Mouse (Mus musculus): Measurements from ENCODE around the gene Fosl1. TPM values are rescaled to one million over a fixed set of nuclear protein-coding genes. Genes with fewer than 3 reads are reported as not detected.
A peak's percentile ranks its signal among the peaks of the same experiment; 100 is the strongest.

The Fosl1 gene
- polyA plus RNA-seq, 1 experiment from 2014 or later = not detected

DNA sequence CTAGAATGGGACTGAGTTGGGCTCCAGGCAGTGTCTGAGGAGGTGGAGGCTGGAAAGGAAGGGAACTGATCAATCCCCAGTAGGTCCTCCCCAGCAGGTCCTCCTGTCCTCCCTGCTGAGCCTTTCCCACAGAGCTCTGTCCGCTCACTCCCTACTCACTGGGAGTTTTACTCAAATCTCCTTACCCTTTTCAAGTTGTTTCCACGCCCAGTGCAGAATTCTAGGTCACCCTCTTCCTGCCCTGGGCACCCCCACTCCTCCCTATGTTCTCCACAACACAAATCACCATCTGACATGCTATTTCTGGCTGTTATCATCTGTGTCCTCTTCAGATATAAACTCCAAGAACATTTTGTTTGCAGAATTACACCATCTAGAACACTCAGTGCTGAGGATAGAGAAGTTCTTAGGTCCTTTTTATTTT, 32.8 kb upstream of the Fosl1 start:
- Histone ChIP-seq H3K9ac (no peak overlapping the region), H3K36me3 (peaks cover 9% of the 10 kb centered on the region; the same call in 1 of the 2 replicates), H3K27ac (no peak overlapping the region), H3K9me3 (replicated peaks) (no peaks in the 10 kb centered on the region), H3K27me3 (replicated peaks) (no peaks in the 10 kb centered on the region), H3K4me2 (no peak overlapping the region), H3K4me3 (no peak overlapping the region), H3K4me1 (peaks cover 8% of the 10 kb centered on the region; the same call in 1 of the 2 replicates)
- ATAC-seq = no peak
- 56% methylated on average over 2 of the region's 2 CpGs for WGBS (ENCODE audit: insufficient replicate concordance)

- peaks cover 27% of the 10 kb centered on the region for H3K4me1 ChIP-seq
- ATAC-seq = no peak
- no peaks in the 10 kb centered on the region for H3K9me3 ChIP-seq (replicated peaks)
- H3K27ac ChIP-seq = no peak overlapping the region
- no peak overlapping the region for H3K4me3 ChIP-seq
- H3K9ac ChIP-seq = no peak overlapping the region
- peaks cover 45% of the 10 kb centered on the region for H3K36me3 ChIP-seq
- H3K27me3 ChIP-seq (replicated peaks) = no peaks in the 10 kb centered on the region
- WGBS (ENCODE audit: insufficient replicate concordance) = 76% methylated on average over 8 of the region's 8 CpGs
- no peak overlapping the region for H3K4me2 ChIP-seq
Observed at GRCm38 (mm10) chr19:5418750-5419466, 28.4 kb upstream of the Fosl1 start.

DNA sequence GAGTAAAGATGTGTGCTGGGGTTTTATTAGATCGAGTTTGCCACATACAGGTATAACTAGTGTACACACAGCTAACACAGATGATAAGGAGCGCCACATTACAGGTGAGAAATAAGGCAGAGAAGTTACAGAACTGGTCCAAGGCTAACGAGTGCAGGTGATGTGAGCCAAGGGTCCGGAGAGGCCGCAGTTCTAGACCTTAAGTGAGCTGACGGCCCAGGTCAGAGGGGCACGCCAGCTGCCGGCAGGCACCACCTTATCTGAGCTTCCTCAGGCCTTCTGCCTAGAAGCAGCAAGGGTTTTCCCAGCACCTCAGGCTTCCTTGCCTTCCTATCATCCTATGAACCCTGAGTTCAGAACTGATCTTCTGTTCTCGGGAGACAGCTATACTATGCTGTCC, 27.7 kb upstream of the Fosl1 start:
- Histone ChIP-seq H3K27ac (no peak overlapping the region), H3K9ac (no peak overlapping the region), H3K9me3 (replicated peaks) (no peaks in the 10 kb centered on the region), H3K4me3 (no peak overlapping the region), H3K36me3 (peaks cover 45% of the 10 kb centered on the region), H3K4me2 (no peak overlapping the region), H3K4me1 (peaks cover 26% of the 10 kb centered on the region), H3K27me3 (replicated peaks) (no peaks in the 10 kb centered on the region)
- 67% methylated on average over 9 of the region's 9 CpGs for WGBS (ENCODE audit: insufficient replicate concordance)
- ATAC-seq = no peak

DNA sequence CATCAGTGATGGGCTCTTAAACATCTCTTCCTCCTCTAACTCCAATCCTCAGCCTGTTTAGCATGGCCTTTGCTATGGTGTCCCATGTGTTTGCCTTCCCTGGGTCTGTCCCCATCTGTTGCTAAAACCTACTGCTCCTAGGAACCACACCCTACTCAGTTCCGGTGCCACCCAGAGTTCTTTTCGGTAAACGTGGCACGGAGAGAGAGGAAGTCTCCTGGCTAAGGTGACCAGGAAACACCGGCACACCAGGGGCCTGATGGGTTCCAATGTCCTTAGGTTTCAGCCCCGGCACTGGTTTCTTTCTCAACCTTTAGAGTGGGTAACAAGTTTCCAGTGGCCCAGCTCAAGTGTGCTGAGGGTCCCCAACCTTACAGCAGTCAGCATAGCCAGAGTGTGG, 26.8 kb upstream of the Fosl1 start:
- H3K36me3 ChIP-seq = peaks cover 45% of the 10 kb centered on the region
- no peak overlapping the region for H3K4me3 ChIP-seq
- WGBS (ENCODE audit: insufficient replicate concordance) = 84% methylated on average over 6 of the region's 6 CpGs
- H3K27ac ChIP-seq = no peak overlapping the region
- H3K4me2 ChIP-seq = no peak overlapping the region
- ATAC-seq = no peak
- H3K27me3 ChIP-seq (replicated peaks) = no peaks in the 10 kb centered on the region
- peaks cover 27% of the 10 kb centered on the region for H3K4me1 ChIP-seq
- H3K9me3 ChIP-seq (replicated peaks) = no peaks in the 10 kb centered on the region
- no peak overlapping the region for H3K9ac ChIP-seq

- H3K4me2 ChIP-seq = no peak overlapping the region
- H3K9ac ChIP-seq = no peak overlapping the region
- H3K27me3 ChIP-seq (replicated peaks) = no peaks in the 10 kb centered on the region
- H3K4me1 ChIP-seq = peaks cover 39% of the 10 kb centered on the region
- WGBS (ENCODE audit: insufficient replicate concordance) = 92% methylated on average over 5 of the region's 5 CpGs
- peaks cover 53% of the 10 kb centered on the region for H3K36me3 ChIP-seq
- H3K4me3 ChIP-seq = no peak overlapping the region
- H3K27ac ChIP-seq = no peak overlapping the region
- no peaks in the 10 kb centered on the region for H3K9me3 ChIP-seq (replicated peaks)
- ATAC-seq = no peak
Observed at GRCm38 (mm10) chr19:5421784-5422183, 25.6 kb upstream of the Fosl1 start.

DNA sequence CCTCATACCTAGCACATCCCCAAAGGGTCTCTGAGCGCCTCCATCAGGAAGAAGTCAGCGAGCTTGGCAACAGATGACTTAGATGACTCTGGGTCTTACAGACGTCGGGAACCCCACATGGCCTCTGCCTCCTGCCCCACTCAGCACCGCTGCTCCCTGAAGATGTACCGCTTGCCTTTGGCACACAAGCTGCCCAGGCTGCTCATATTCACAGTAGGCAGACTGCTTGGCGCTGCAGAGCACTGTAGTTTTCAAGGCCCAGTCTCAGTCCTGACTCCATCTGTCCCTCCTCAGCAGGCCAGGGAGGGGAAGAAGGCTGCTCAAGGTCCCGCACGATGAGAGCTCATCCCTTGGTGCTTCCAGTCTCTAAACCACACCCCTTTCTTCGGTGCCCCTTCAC, 25.1 kb upstream of the Fosl1 start:
- ATAC-seq = no peak
- Histone ChIP-seq H3K27ac (no peak overlapping the region), H3K36me3 (peaks cover 58% of the 10 kb centered on the region), H3K4me3 (no peak overlapping the region), H3K4me2 (no peak overlapping the region), H3K9me3 (replicated peaks) (no peaks in the 10 kb centered on the region), H3K4me1 (peaks cover 43% of the 10 kb centered on the region), H3K9ac (no peak overlapping the region), H3K27me3 (replicated peaks) (no peaks in the 10 kb centered on the region)
- WGBS (ENCODE audit: insufficient replicate concordance) = 80% methylated on average over 10 of the region's 10 CpGs

DNA sequence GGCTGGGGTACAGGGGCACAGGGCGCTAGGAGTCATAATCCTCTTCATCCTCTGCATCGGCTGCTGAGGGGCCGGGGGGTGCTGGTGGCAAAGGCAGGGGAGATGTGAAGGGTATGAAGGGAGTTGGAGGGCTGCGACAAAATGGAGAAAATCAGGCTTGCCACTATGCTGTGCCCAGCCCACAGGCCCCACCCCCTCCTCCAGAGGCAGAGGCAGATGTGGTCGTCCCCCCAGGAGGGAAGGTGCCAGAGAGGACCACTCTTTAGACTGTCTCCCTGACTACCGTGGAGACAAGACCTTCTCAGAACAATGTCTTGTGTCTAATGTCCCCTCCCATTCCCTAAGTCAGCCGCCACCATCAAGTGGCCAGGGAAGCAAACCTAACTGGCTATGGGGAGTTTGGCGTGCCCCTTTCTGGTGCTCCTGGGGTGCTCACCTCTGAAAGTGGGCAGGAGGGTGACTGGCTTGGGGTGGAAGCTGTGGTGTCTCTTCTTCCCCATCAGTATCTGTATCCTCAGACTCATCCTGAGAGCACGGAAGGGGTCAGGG, 24.4 kb upstream of the Fosl1 start:
- Histone ChIP-seq H3K27ac (no peak overlapping the region), H3K4me1 (peaks cover 44% of the 10 kb centered on the region), H3K27me3 (replicated peaks) (no peaks in the 10 kb centered on the region), H3K4me2 (peak overlapping the region; percentile 95), H3K4me3 (peak overlapping the region; percentile 78; the same call in 1 of the 2 replicates), H3K9ac (peak overlapping the region; percentile 90; the same call in 1 of the 2 replicates), H3K36me3 (peaks cover 58% of the 10 kb centered on the region), H3K9me3 (replicated peaks) (no peaks in the 10 kb centered on the region)
- ATAC-seq = no peak
- WGBS (ENCODE audit: insufficient replicate concordance) = 81% methylated on average over 9 of the region's 9 CpGs

DNA sequence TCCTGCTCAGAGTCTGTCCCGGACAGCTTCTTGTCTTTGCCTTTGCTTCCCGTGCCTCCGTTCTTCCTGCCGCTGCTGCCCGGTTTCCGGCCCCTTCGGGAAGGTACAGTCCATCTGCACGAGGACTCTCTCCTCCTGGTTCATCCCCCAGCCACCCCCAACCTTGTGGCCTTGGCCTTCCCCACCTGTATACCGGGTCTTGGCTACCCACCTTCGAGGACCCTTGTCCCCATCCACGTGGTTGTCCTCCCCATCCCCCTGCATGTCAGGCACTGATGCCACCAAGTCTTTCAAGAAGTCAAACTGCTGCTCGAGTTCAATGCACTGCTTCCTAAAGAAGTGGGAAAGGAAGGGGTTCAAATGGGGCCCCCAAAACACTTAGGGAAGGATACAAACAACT, 23.8 kb upstream of the Fosl1 start:
- WGBS (ENCODE audit: insufficient replicate concordance) = 69% methylated on average over 12 of the region's 12 CpGs
- H3K27ac ChIP-seq = peak overlapping the region; percentile 89
- peaks cover 52% of the 10 kb centered on the region for H3K36me3 ChIP-seq
- H3K4me3 ChIP-seq = peak overlapping the region; percentile 78
- H3K9ac ChIP-seq = peak overlapping the region; percentile 90
- H3K4me1 ChIP-seq = peaks cover 44% of the 10 kb centered on the region
- peak overlapping the region; percentile 95 for H3K4me2 ChIP-seq
- no peak for ATAC-seq
- H3K27me3 ChIP-seq (replicated peaks) = no peaks in the 10 kb centered on the region
- H3K9me3 ChIP-seq (replicated peaks) = no peaks in the 10 kb centered on the region

GRCm38 (mm10) chr19:5424092-5424781, 23.1 kb upstream of the Fosl1 start:
- H3K27ac ChIP-seq = peak overlapping the region; percentile 89
- peak overlapping the region; percentile 90 for H3K9ac ChIP-seq
- peaks cover 52% of the 10 kb centered on the region for H3K36me3 ChIP-seq
- H3K4me1 ChIP-seq = peaks cover 44% of the 10 kb centered on the region
- H3K27me3 ChIP-seq (replicated peaks) = no peaks in the 10 kb centered on the region
- H3K4me3 ChIP-seq = peak overlapping the region; percentile 78
- peak; percentile 63 for ATAC-seq
- peak overlapping the region; percentile 95 for H3K4me2 ChIP-seq
- under 1% methylated on average over 37 of the region's 48 CpGs for WGBS (ENCODE audit: insufficient replicate concordance)
- no peaks in the 10 kb centered on the region for H3K9me3 ChIP-seq (replicated peaks)

- H3K4me2 ChIP-seq = peak within 1 kb of the TSS; percentile 95
- ATAC-seq = peak; percentile 87
- WGBS (ENCODE audit: insufficient replicate concordance) = 1% methylated on average over 60 of the region's 87 CpGs
- peak within 1 kb of the TSS; percentile 90 for H3K9ac ChIP-seq
- H3K9me3 ChIP-seq (replicated peaks) = no peaks in the 10 kb centered on the region
- H3K27me3 ChIP-seq (replicated peaks) = no peaks in the 10 kb centered on the region
- H3K4me3 ChIP-seq = peak within 1 kb of the TSS; percentile 78
- peaks cover 46% of the 10 kb centered on the region for H3K36me3 ChIP-seq
- peaks cover 39% of the 10 kb centered on the region for H3K4me1 ChIP-seq
- peak within 1 kb of the TSS; percentile 89 for H3K27ac ChIP-seq
Observed at GRCm38 (mm10) chr19:5424782-5425741, 22.3 kb upstream of the Fosl1 start, which contains the start of the genes Drap1 and AI837181. Gene Drap1 (minus strand): TSS chr19:5424979. Gene AI837181 (plus strand): TSS chr19:5425144.

DNA sequence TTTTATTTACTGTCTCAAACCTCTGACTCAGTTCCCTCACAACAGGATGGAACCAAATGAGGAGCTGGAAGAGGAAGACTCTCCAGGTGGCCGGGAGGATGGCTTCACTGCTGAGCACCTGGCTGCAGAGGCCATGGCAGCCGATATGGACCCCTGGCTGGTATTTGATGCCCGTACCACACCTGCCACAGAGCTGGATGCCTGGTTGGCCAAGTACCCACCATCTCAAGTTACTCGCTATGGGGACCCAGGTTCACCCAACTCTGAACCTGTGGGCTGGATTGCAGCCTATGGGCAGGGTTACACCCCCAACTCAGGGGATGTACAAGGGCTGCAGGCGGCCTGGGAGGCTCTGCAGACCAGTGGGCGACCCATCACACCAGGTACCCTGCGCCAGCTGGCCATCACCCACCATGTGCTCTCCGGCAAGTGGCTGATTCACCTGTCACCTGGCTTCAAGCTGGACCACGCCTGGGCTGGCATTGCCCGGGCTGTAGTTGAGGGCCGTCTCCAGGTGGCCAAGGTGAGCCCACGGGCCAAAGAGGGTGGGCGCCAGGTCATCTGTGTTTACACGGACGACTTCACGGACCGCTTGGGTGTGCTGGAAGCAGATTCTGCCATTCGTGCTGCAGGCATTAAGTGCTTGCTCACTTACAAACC, 21.3 kb upstream of the Fosl1 start:
- WGBS (ENCODE audit: insufficient replicate concordance) = 80% methylated on average over 18 of the region's 18 CpGs
- H3K4me3 ChIP-seq = peak overlapping the region; percentile 78
- peaks cover 39% of the 10 kb centered on the region for H3K4me1 ChIP-seq
- no peak for ATAC-seq
- peak overlapping the region; percentile 95 for H3K4me2 ChIP-seq
- no peaks in the 10 kb centered on the region for H3K9me3 ChIP-seq (replicated peaks)
- peak overlapping the region; percentile 90 for H3K9ac ChIP-seq
- H3K36me3 ChIP-seq = peaks cover 37% of the 10 kb centered on the region
- peak overlapping the region; percentile 89 for H3K27ac ChIP-seq
- no peaks in the 10 kb centered on the region for H3K27me3 ChIP-seq (replicated peaks)

All from liver, embryonic 12.5 days (tissue).